Mouse (Mus musculus) lung, embryonic 15.5 days (tissue): ENCODE data around the gene Asap2. TPM values are rescaled to one million over a fixed set of nuclear protein-coding genes. Genes with fewer than 3 reads are reported as not detected.

Experiments used
- ATAC-seq: fragments of 200-750 bp; cut with Nextera tagmentation; 2 replicates; pipeline ENCODE4 v1.8.0; 2017; ENCODE audit warnings: moderate number of reproducible peaks, borderline replicate concordance; ENCODE audit not compliant: low FRiP score, low TSS enrichment; ENCODE audit errors: extremely low read depth
- H3K27ac ChIP-seq: fragments of 300-500 bp; sonication (generic); 2 replicates; pipeline ENCODE4 v1.5.1; 2015; ENCODE audit warnings: moderate library complexity, mild to moderate bottlenecking, inconsistent platforms
- H3K27me3 ChIP-seq: fragments of 300-500 bp; sonication (generic); 2 replicates; pipeline ENCODE4 v1.6.1; 2015; ENCODE audit warnings: inconsistent platforms
- H3K36me3 ChIP-seq: fragments of 300-500 bp; sonication (generic); 2 replicates; pipeline ENCODE4 v1.6.1; 2015; ENCODE audit warnings: inconsistent platforms
- H3K4me1 ChIP-seq: fragments of 300-500 bp; sonication (generic); 2 replicates; pipeline ENCODE4 v1.6.1; 2015; ENCODE audit warnings: inconsistent platforms
- H3K4me2 ChIP-seq: fragments of 300-500 bp; sonication (generic); 2 replicates; pipeline ENCODE4 v1.6.1; 2015; ENCODE audit warnings: inconsistent platforms, mild to moderate bottlenecking, moderate library complexity
- H3K4me3 ChIP-seq: fragments of 300-500 bp; sonication (generic); 2 replicates; pipeline ENCODE4 v1.5.1; 2015; ENCODE audit warnings: mild to moderate bottlenecking, inconsistent platforms
- H3K9ac ChIP-seq: fragments of 300-500 bp; sonication (generic); 2 replicates; pipeline ENCODE4 v1.6.1; 2015; ENCODE audit warnings: inconsistent platforms
- H3K9me3 ChIP-seq: fragments of 300-500 bp; sonication (generic); 2 replicates; pipeline ENCODE4 v1.6.1; 2016; ENCODE audit warnings: inconsistent platforms
- WGBS: fragments of 180-500 bp; shearing (Covaris S2); methylation state at CpG from one replicate; pipeline ENCODE4 v1.1.7; 2015; 5-methylcytosine and 5-hydroxymethylcytosine counted together
- polyA plus RNA-seq: library from polyadenylated mRNA; unstranded; fragments of >200 nt; fragmentation: Nextera tagmentation; extraction: Ambion mirVana; gene quantifications from 2 replicates; pipeline ENCODE4 v1.2.1, GENCODE M21; 2015

Asap2 gene
- polyA plus RNA-seq, 1 experiment from 2014 or later = 9.6 TPM

DNA sequence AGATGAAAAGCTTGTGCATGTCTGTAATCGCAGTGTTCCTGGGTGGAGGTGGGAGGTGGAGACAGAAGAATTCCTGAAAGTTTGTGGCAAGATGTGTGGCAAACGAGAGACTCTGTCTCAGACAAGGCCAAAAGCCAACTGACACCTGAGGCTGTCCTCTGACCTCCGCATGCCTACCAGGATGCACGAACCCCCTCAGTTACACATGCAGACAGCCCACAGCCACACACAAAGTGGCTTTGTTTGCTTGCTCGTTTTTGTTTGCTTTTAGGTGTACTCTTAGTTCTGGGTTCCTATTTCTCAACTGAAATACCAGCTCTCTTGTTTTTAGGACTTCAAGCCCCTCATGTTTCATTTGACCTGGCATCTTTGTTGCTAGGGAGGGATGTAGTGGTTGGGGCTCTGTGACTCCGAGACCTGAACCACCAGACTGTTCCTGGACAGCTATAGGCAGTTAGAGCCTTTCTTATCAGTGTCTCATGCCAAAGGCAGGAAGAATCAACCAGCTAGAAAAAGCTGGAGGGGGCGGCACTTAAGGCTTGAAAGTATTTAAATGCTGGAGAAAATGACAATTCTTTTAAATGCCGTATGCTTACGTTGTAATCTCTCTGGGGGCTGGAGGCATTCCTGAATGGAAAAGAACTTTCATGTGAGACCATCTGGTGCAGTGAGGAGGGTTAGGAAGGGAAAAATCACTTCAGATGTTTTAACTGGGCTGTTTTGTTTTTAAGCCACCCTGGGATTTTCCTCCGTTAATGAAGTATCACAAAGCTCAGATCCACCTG lies 211.4 kb downstream of the Asap2 start:
- Histone ChIP-seq H3K4me2 (no peak overlapping the region), H3K36me3 (0 out of 2 replicates have a peak, but pooled peaks cover 14% of the 10 kb centered on the region), H3K27me3 (no peaks in the 10 kb centered on the region), H3K4me3 (no peak overlapping the region), H3K9me3 (no peaks in the 10 kb centered on the region), H3K9ac (no peak overlapping the region), H3K27ac (no peak overlapping the region), H3K4me1 (peaks cover 24% of the 10 kb centered on the region)
- WGBS = 59% methylated on average over 10 of the region's 10 CpGs
- ATAC-seq = no peak

DNA sequence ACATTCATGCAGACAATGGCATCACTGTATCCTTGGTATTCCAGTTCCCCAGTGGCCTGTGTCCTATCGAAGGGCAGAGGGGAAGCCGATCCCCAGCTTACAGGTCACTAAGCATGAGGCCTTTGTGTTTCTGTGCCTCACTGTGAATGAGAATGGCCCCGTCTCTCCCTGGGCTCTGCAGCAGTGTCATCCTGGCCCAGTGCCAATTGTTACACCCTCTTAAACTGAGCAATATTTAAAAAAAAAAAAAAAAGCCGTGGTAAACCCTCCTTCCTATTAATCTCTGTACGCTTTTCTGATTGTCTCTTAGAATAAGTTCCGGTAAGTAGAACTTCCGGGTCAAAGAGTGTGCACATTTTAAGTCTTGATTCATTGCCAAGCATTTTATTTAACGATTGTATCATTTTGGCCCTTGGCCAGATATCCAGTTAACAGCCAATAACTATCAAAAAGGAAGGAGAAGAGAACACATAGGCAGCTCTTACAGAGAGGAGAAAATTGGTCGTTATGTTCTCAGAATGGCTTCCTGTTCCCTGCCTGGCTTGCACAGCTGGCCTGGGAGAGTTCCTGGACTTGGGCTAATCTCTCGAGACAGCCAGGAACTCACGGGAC lies 214.5 kb downstream of the Asap2 start:
- no peak overlapping the region for H3K9ac ChIP-seq
- no peaks in the 10 kb centered on the region for H3K27me3 ChIP-seq
- H3K27ac ChIP-seq = peak overlapping the region; percentile 53; the same call in 1 of the 2 replicates
- no peaks in the 10 kb centered on the region for H3K9me3 ChIP-seq
- peak; percentile 70 for ATAC-seq
- peaks cover 24% of the 10 kb centered on the region for H3K4me1 ChIP-seq
- 16% methylated on average over 11 of the region's 11 CpGs for WGBS
- H3K4me2 ChIP-seq = no peak overlapping the region
- H3K36me3 ChIP-seq = peaks cover 12% of the 10 kb centered on the region; the same call in 1 of the 2 replicates
- no peak overlapping the region for H3K4me3 ChIP-seq

DNA sequence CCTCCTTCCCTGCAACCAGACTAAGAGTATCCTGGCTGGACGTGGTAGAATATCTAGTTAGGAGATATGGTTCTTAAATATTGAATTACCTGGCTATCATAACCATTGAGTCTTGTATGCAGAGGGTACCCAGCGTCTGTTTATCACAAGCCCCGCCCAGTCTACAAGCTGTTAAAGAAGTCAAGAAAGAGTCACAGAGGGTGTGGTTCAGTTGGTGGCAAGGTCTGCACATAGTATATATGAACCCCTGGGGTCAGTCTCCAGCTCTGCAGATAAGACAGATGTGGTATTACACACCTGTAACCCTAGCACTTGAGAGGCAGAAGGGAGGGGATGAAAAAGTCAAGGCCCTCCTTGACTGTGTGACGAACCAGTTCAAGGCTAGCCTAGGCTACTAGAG lies 215.5 kb downstream of the Asap2 start:
- peaks cover 24% of the 10 kb centered on the region for H3K4me1 ChIP-seq
- 77% methylated on average over 4 of the region's 4 CpGs for WGBS
- H3K27ac ChIP-seq = no peak overlapping the region
- H3K4me2 ChIP-seq = no peak overlapping the region
- no peak overlapping the region for H3K9ac ChIP-seq
- ATAC-seq = no peak
- H3K9me3 ChIP-seq = no peaks in the 10 kb centered on the region
- H3K27me3 ChIP-seq = no peaks in the 10 kb centered on the region
- H3K4me3 ChIP-seq = no peak overlapping the region
- H3K36me3 ChIP-seq = peaks cover 16% of the 10 kb centered on the region; the same call in 1 of the 2 replicates

DNA sequence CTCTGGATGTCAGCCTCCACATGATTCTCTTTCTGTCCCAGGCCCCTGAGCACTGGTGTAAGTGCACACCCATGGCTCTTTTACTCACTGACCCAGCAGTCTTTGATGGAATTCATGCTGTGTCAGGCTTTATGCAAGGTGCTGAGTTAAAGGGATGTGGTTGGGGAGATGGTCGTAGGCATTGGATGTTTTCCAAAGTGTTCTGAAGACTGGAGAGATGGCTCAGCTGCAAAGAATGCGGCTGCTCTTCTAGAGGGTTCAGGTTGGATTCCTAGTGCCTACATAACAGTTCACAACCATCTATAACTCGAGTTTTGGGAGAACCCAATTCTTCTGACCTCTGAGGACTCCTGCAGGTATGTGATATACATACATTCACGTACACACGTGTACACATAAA lies 217.2 kb downstream of the Asap2 start:
- peaks cover 24% of the 10 kb centered on the region for H3K4me1 ChIP-seq
- no peak overlapping the region for H3K9ac ChIP-seq
- H3K36me3 ChIP-seq = peaks cover 16% of the 10 kb centered on the region; the same call in 1 of the 2 replicates
- ATAC-seq = no peak
- H3K27ac ChIP-seq = no peak overlapping the region
- no peak overlapping the region for H3K4me3 ChIP-seq
- no peaks in the 10 kb centered on the region for H3K27me3 ChIP-seq
- H3K4me2 ChIP-seq = no peak overlapping the region
- 82% methylated on average over 5 of the region's 5 CpGs for WGBS
- no peaks in the 10 kb centered on the region for H3K9me3 ChIP-seq

DNA sequence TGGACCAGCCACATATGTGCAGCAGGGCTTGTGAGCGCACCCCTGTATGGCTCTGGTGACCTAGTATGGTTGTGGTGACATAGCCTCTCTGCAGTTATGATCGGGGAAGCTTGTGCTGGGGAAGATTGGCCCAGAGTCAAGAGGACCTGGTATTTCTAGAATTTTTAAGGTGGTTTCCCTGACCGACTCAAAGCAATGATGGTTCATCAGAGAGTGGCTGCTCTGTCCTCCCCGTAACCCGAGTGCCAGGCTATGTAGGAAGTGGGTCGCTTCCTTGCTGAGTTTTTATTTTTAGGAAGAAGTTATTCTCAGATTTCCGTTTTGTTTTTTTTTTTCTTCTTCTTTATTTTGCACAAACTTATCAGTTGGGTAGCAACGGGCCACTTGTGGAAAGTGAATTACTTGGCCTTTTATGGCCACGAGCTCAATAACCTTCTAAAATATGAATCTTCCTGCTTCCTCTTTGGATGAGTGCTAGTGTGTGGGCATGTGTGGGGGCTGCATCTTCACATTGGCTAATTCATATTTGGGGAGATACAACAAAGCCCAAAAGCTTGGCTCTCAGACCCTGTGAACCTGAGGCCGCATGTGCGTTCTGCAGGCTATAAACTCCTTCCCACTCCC lies 218.0 kb downstream of the Asap2 start:
- Histone ChIP-seq H3K27me3 (no peaks in the 10 kb centered on the region), H3K27ac (no peak overlapping the region), H3K9me3 (no peaks in the 10 kb centered on the region), H3K4me2 (no peak overlapping the region), H3K4me1 (peaks cover 24% of the 10 kb centered on the region), H3K9ac (no peak overlapping the region), H3K4me3 (no peak overlapping the region), H3K36me3 (peaks cover 22% of the 10 kb centered on the region; the same call in 1 of the 2 replicates)
- no peak for ATAC-seq
- WGBS = 71% methylated on average over 11 of the region's 11 CpGs

DNA sequence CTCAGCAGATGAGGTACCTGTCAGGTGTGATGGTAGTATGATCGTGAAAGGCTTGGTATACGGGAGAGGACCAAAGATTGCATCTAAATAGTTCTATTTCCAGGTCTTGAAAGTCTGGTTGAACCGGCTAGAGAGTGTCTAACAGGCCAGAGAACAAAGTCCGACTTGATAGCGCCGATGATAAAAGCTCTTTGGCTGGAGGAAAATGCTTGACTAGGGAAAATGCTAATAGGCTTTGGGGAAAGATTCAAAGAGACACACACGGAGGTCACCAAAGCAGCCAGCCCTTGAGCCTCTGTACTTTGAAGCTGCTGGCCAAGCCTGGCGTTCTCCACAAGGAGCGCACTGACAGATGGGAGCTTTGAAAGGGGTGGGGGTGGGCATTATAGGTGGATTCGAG lies 219.0 kb downstream of the Asap2 start:
- no peak overlapping the region for H3K27ac ChIP-seq
- no peak overlapping the region for H3K4me3 ChIP-seq
- 69% methylated on average over 10 of the region's 10 CpGs for WGBS
- ATAC-seq = no peak
- no peak overlapping the region for H3K4me2 ChIP-seq
- H3K4me1 ChIP-seq = peaks cover 17% of the 10 kb centered on the region
- H3K27me3 ChIP-seq = no peaks in the 10 kb centered on the region
- H3K9me3 ChIP-seq = no peaks in the 10 kb centered on the region
- H3K9ac ChIP-seq = no peak overlapping the region
- H3K36me3 ChIP-seq = peaks cover 24% of the 10 kb centered on the region; the same call in 1 of the 2 replicates

DNA sequence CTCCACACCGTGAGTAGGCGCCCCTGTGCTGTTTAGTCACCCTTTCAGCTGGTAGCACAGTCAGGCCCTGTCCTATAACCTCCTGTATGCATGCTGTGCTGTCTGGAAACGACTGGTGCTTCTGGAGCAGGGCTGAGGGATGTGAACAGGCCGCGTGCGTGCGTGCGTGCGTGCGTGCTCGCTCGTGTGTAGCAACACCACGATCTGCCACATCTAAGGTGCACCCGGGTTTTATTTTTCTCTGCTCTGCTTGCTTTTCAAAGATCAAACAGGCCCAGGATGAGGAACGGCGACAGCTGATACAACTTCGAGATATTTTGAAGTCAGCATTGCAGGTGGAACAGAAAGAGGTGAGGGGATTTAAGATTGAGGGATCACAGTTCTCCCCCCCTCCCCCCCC lies 222.6 kb downstream of the Asap2 start:
- Histone ChIP-seq H3K27me3 (no peaks in the 10 kb centered on the region), H3K4me1 (no peaks in the 10 kb centered on the region), H3K9me3 (no peaks in the 10 kb centered on the region), H3K9ac (no peak overlapping the region), H3K27ac (no peak overlapping the region), H3K4me3 (no peak overlapping the region), H3K4me2 (no peak overlapping the region), H3K36me3 (peaks cover 16% of the 10 kb centered on the region)
- ATAC-seq = no peak
- WGBS = 90% methylated on average over 17 of the region's 17 CpGs

DNA sequence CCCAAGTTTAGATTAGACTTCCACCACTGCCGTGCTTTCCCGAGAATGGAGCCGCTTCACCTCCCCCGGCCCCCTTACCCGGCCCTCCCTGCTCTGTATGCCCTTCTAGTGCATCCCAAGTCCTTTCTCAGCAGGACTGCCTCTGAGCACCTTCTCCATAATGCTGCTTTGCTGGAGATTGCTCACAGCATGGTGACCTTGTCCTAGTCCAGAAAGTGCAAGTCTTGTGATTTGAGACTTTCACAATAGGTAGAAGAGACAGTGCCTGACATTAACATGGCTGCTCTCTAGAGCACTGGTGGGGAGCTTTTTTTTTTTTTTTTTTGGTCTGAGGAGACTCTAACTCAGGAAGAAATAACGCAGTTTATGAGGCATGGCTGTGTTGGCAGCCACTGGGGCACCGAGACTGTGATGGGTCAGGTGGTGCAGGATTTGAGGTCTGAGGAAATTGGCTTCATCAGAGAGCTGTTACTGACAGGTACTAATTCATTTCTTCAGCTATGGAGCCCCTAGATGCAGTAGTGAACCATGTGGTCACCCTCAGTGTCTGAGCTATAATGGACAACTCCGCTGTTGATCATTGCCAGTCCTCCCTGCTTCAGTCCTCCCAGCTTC lies 224.4 kb downstream of the Asap2 start:
- Histone ChIP-seq H3K4me1 (no peaks in the 10 kb centered on the region), H3K36me3 (peaks cover 23% of the 10 kb centered on the region), H3K4me2 (no peak overlapping the region), H3K27me3 (no peaks in the 10 kb centered on the region), H3K9me3 (no peaks in the 10 kb centered on the region), H3K27ac (no peak overlapping the region), H3K4me3 (no peak overlapping the region), H3K9ac (no peak overlapping the region)
- 90% methylated on average over 8 of the region's 8 CpGs for WGBS
- no peak for ATAC-seq

DNA sequence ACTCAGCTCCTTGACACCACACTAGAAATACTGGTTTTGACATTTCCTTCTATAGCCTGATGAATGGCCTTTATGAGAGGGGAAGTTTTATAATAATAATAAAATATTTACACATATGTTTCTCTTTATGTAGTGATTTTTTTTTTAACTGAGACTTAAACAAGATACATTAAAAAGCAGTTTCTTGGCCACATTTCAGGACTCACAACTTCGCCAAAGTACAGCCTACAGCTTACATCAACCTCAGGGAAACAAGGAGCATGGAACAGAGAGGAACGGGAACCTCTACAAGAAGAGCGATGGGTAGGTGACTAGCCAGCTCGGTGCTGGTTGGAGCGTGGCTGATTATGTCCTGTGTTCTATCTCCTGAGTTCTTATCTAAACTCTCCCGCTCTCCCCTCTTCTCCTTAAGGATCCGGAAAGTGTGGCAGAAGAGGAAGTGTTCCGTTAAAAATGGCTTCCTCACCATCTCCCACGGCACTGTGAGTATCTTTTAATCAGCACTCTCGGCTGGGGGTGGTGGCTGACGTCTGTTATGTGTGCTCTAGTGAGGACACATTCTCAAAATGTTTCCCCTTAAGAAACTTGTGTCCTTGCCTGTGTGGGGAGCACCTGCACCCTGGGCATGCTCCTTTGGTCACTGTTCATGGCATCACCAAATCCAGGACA lies 227.7 kb downstream of the Asap2 start:
- no peaks in the 10 kb centered on the region for H3K27me3 ChIP-seq
- no peak overlapping the region for H3K4me3 ChIP-seq
- H3K9me3 ChIP-seq = no peaks in the 10 kb centered on the region
- 60% methylated on average over 11 of the region's 11 CpGs for WGBS
- peaks cover 19% of the 10 kb centered on the region for H3K36me3 ChIP-seq
- H3K4me2 ChIP-seq = no peak overlapping the region
- no peaks in the 10 kb centered on the region for H3K4me1 ChIP-seq
- H3K9ac ChIP-seq = no peak overlapping the region
- no peak for ATAC-seq
- H3K27ac ChIP-seq = no peak overlapping the region

DNA sequence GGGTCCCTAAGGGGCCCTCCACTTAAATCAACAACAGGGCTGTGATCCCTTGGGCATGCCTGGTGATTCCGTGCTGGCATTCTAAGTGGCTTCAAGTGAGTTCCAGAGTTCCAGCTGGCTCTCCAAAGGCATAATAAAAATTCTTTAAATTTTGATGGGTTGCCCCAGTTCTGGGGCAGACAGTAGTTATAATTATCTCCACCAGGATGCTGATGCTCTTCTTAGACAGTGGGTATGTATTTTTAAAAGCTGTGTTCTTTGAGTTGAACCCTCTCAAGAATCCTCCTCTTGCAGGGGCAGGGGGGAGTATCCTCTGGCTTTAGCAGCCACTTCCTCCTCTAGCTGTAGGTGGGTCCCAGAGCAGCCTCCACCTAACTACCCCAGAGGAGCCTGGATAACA lies 230.3 kb downstream of the Asap2 start:
- Histone ChIP-seq H3K27me3 (no peaks in the 10 kb centered on the region), H3K4me1 (no peaks in the 10 kb centered on the region), H3K36me3 (peaks cover 12% of the 10 kb centered on the region), H3K4me3 (no peak overlapping the region), H3K27ac (no peak overlapping the region), H3K9me3 (no peaks in the 10 kb centered on the region), H3K9ac (no peak overlapping the region), H3K4me2 (no peak overlapping the region)
- ATAC-seq = no peak
- WGBS = 59% methylated on average over 1 of the region's 1 CpGs

DNA sequence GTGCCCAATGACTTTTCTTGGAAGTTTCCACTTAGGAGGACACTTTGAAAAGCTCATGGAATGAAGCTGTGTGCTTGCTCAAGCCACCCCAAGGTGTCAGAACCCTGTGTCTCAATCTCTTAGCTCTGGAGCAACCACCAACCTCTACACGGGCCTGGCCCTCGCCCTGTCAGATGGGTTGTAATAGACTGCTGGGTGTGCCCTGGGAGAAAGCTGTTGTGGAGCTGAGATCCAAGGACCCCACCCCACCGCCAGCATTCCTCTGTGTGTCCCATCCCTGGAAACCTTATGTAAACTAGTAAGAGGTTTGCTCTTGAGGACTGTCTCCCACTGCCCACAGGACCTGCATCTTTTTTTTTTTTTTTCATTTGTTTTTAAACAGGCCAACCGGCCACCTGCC lies 233.7 kb downstream of the Asap2 start:
- peaks cover 17% of the 10 kb centered on the region for H3K4me1 ChIP-seq
- peaks cover 4% of the 10 kb centered on the region; the same call in 1 of the 2 replicates for H3K36me3 ChIP-seq
- WGBS = 74% methylated on average over 4 of the region's 4 CpGs
- no peak overlapping the region for H3K4me2 ChIP-seq
- no peak overlapping the region for H3K9ac ChIP-seq
- H3K27me3 ChIP-seq = no peaks in the 10 kb centered on the region
- H3K27ac ChIP-seq = no peak overlapping the region
- no peak for ATAC-seq
- H3K9me3 ChIP-seq = no peaks in the 10 kb centered on the region
- H3K4me3 ChIP-seq = no peak overlapping the region
